Mouse (Mus musculus) midbrain, embryonic 12.5 days (tissue): ENCODE measurements around the gene Bnip1. TPM values are rescaled to one million over a fixed set of nuclear protein-coding genes. Genes with fewer than 3 reads are reported as not detected.

Source experiments
- ATAC-seq: fragments of 200-750 bp; cut with Nextera tagmentation; 2 replicates; pipeline ENCODE4 v1.8.0; 2017; ENCODE audit warnings: low read depth, moderate TSS enrichment, moderate library complexity; ENCODE audit not compliant: low FRiP score
- H3K27ac ChIP-seq: fragments of 300-500 bp; sonication (generic); replicated peaks from 2 replicates; pipeline ENCODE4 v1.5.1; 2016; ENCODE audit warnings: mild to moderate bottlenecking
- H3K27me3 ChIP-seq: fragments of 300-500 bp; sonication (generic); 2 replicates; pipeline ENCODE4 v1.6.1; 2016; ENCODE audit warnings: mild to moderate bottlenecking
- H3K36me3 ChIP-seq: fragments of 300-500 bp; sonication (generic); 2 replicates; pipeline ENCODE4 v1.6.1; 2016
- H3K4me1 ChIP-seq: fragments of 300-500 bp; sonication (generic); 2 replicates; pipeline ENCODE4 v1.6.1; 2016
- H3K4me2 ChIP-seq: fragments of 300-500 bp; sonication (generic); replicated peaks from 2 replicates; pipeline ENCODE4 v1.6.1; 2016; ENCODE audit warnings: mild to moderate bottlenecking, moderate library complexity
- H3K4me3 ChIP-seq: fragments of 300-500 bp; sonication (generic); 2 replicates; pipeline ENCODE4 v1.5.1; 2016; ENCODE audit warnings: mild to moderate bottlenecking
- H3K9ac ChIP-seq: fragments of 300-500 bp; sonication (generic); replicated peaks from 2 replicates; pipeline ENCODE4 v1.6.1; 2016; ENCODE audit warnings: mild to moderate bottlenecking, moderate library complexity
- H3K9me3 ChIP-seq: fragments of 300-500 bp; sonication (generic); 2 replicates; pipeline ENCODE4 v1.6.1; 2016; ENCODE audit warnings: mild to moderate bottlenecking
- WGBS: fragments of 180-500 bp; shearing (Covaris S2); methylation state at CpG from one replicate; pipeline ENCODE4 v1.1.7; 2016; 5-methylcytosine and 5-hydroxymethylcytosine counted together
- polyA plus RNA-seq: library from polyadenylated mRNA; unstranded; fragments of >200 nt; fragmentation: Nextera tagmentation; extraction: Ambion mirVana; gene quantifications from 2 replicates; pipeline ENCODE4 v1.2.1, GENCODE M21; 2016

The Bnip1 gene
- polyA plus RNA-seq, 1 experiment from 2014 or later = 53.6 TPM

- no peak for ATAC-seq
- no peaks in the 10 kb centered on the region for H3K4me1 ChIP-seq
- no peaks in the 10 kb centered on the region for H3K27me3 ChIP-seq
- WGBS = 72% methylated on average over 6 of the region's 6 CpGs
- H3K4me2 ChIP-seq = no peak overlapping the region
- peaks cover 11% of the 10 kb centered on the region for H3K36me3 ChIP-seq
- H3K27ac ChIP-seq = no peak overlapping the region
- H3K9me3 ChIP-seq = no peaks in the 10 kb centered on the region
- H3K9ac ChIP-seq = no peak overlapping the region
- H3K4me3 ChIP-seq = no peak overlapping the region
Measured at GRCm38 (mm10) chr17:26797379-26798128, 16.7 kb downstream of the Bnip1 start.

- Histone ChIP-seq H3K4me2 (no peak overlapping the region), H3K27me3 (peaks cover 4% of the 10 kb centered on the region; the same call in 1 of the 2 replicates)
- 85% methylated on average over 3 of the region's 3 CpGs for WGBS
Measured at GRCm38 (mm10) chr17:26802886-26803285, 22.0 kb downstream of the Bnip1 start.

DNA sequence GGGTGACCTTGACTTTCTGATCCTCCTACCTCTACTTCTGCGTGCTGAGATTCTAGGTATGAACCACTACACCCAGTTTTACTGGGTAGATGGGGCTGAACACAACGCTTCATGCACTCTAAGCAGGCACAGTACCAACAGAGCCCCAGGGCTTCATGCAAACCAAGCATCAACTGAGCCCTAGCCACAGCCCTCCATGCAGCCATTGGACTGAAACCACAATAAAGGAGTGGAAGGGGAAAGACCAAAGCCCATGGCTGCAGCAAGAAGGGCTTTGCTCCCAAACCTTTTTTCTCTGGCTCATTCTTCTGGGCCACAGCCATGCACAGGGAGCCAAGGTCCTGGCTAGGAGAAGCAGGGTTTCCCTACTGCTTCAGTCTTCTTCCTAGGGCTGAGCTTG lies 31.7 kb downstream of the Bnip1 start:
- H3K27me3 ChIP-seq = no peaks in the 10 kb centered on the region; the same call in 1 of the 2 replicates
- WGBS = 73% methylated on average over 2 of the region's 2 CpGs

More at GRCm38 (mm10) chr17:26802886-26803285, 22.0 kb downstream of the Bnip1 start:
- Histone ChIP-seq H3K9ac (no peak overlapping the region), H3K36me3 (no peaks in the 10 kb centered on the region), H3K4me1 (no peaks in the 10 kb centered on the region), H3K4me3 (no peak overlapping the region), H3K9me3 (no peaks in the 10 kb centered on the region), H3K27ac (no peak overlapping the region)
- no peak for ATAC-seq

DNA sequence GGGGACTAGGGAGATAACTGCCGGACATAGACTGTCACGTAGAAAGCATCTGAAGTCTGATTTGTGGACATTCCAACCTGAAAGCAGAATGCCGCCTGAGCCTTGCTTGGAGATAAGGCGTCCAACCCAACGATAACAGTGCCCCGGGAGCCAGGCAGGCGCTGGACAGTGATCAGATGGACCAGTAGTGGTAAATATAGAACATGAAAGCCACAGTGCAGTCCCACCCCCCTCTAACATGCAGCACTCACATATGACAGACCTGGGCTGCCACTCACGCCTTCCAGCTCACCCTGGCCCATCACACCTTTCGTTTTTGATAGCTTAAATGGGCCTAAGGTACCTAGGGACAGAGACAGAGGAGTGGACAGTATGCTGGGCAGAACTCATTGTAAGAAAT lies 32.6 kb downstream of the Bnip1 start:
- no peaks in the 10 kb centered on the region for H3K9me3 ChIP-seq
- no peak overlapping the region for H3K4me2 ChIP-seq
- no peak overlapping the region for H3K9ac ChIP-seq
- no peaks in the 10 kb centered on the region for H3K36me3 ChIP-seq
- no peak overlapping the region for H3K27ac ChIP-seq
- no peak overlapping the region for H3K4me3 ChIP-seq
- no peaks in the 10 kb centered on the region; the same call in 1 of the 2 replicates for H3K27me3 ChIP-seq
- WGBS = 83% methylated on average over 9 of the region's 9 CpGs
- no peak for ATAC-seq
- H3K4me1 ChIP-seq = no peaks in the 10 kb centered on the region

More for the DNA sequence above, 31.7 kb downstream of the Bnip1 start:
- H3K9ac ChIP-seq = no peak overlapping the region
- ATAC-seq = no peak
- no peak overlapping the region for H3K27ac ChIP-seq
- no peaks in the 10 kb centered on the region for H3K4me1 ChIP-seq
- H3K4me2 ChIP-seq = no peak overlapping the region
- H3K36me3 ChIP-seq = no peaks in the 10 kb centered on the region
- no peak overlapping the region for H3K4me3 ChIP-seq
- no peaks in the 10 kb centered on the region for H3K9me3 ChIP-seq

- Histone ChIP-seq H3K27me3 (no peaks in the 10 kb centered on the region; the same call in 1 of the 2 replicates), H3K9ac (no peak overlapping the region), H3K4me2 (no peak overlapping the region), H3K36me3 (no peaks in the 10 kb centered on the region), H3K27ac (no peak overlapping the region), H3K9me3 (no peaks in the 10 kb centered on the region), H3K4me1 (no peaks in the 10 kb centered on the region), H3K4me3 (no peak overlapping the region)
- WGBS = 83% methylated on average over 6 of the region's 6 CpGs
- no peak for ATAC-seq
Measured at GRCm38 (mm10) chr17:26816810-26817209, 35.9 kb downstream of the Bnip1 start.

- H3K4me2 ChIP-seq = no peak overlapping the region
- no peaks in the 10 kb centered on the region for H3K9me3 ChIP-seq
- no peaks in the 10 kb centered on the region for H3K36me3 ChIP-seq
- no peak for ATAC-seq
- no peaks in the 10 kb centered on the region for H3K4me1 ChIP-seq
- H3K4me3 ChIP-seq = no peak overlapping the region
- no peak overlapping the region for H3K9ac ChIP-seq
- H3K27ac ChIP-seq = no peak overlapping the region
- H3K27me3 ChIP-seq = no peaks in the 10 kb centered on the region; the same call in 1 of the 2 replicates
Measured at GRCm38 (mm10) chr17:26817776-26818175, 36.9 kb downstream of the Bnip1 start.

- no peaks in the 10 kb centered on the region for H3K4me1 ChIP-seq
- H3K4me3 ChIP-seq = no peak overlapping the region
- no peaks in the 10 kb centered on the region for H3K36me3 ChIP-seq
- no peak for ATAC-seq
- no peak overlapping the region for H3K27ac ChIP-seq
- H3K4me2 ChIP-seq = no peak overlapping the region
- no peak overlapping the region for H3K9ac ChIP-seq
- no peaks in the 10 kb centered on the region for H3K9me3 ChIP-seq
- H3K27me3 ChIP-seq = peaks cover 18% of the 10 kb centered on the region; the same call in 1 of the 2 replicates
- 74% methylated on average over 15 of the region's 17 CpGs for WGBS
Measured at GRCm38 (mm10) chr17:26826131-26826530, 45.3 kb downstream of the Bnip1 start.

DNA sequence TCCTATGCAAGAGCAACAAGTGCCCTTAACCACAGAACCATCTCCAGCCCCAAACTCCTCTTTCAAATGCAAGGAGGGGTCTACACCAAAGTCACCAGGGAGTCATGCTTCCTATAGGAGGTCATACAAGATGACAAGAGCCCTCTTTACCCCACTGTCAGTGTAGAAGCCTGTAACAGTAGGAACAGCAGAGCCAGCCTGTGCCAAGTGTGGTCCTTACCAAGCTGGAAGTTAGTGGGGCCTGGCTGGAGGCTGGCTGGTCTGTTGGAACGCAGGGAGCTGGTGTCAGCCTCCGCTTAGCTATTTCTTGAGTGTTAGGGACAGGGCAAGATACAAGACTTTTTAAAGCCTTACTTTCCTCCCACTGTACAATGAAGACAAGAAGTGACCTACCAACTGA lies 52.9 kb downstream of the Bnip1 start:
- ATAC-seq = no peak
- Histone ChIP-seq H3K4me2 (no peak overlapping the region), H3K4me1 (no peaks in the 10 kb centered on the region), H3K9ac (no peak overlapping the region), H3K4me3 (no peak overlapping the region), H3K27ac (no peak overlapping the region), H3K9me3 (no peaks in the 10 kb centered on the region), H3K27me3 (peaks cover 81% of the 10 kb centered on the region), H3K36me3 (no peaks in the 10 kb centered on the region)
- 78% methylated on average over 2 of the region's 2 CpGs for WGBS

GRCm38 (mm10) chr17:26834302-26834965 lies 53.6 kb downstream of the Bnip1 start:
- H3K9me3 ChIP-seq = no peaks in the 10 kb centered on the region
- no peak overlapping the region for H3K9ac ChIP-seq
- no peak overlapping the region for H3K4me3 ChIP-seq
- peaks cover 82% of the 10 kb centered on the region for H3K27me3 ChIP-seq
- H3K36me3 ChIP-seq = no peaks in the 10 kb centered on the region
- no peaks in the 10 kb centered on the region for H3K4me1 ChIP-seq
- WGBS = 75% methylated on average over 5 of the region's 5 CpGs
- no peak overlapping the region for H3K4me2 ChIP-seq
- H3K27ac ChIP-seq = no peak overlapping the region
- ATAC-seq = no peak

- Histone ChIP-seq H3K9ac (no peak overlapping the region), H3K4me3 (no peak overlapping the region), H3K36me3 (no peaks in the 10 kb centered on the region), H3K9me3 (no peaks in the 10 kb centered on the region), H3K27ac (no peak overlapping the region), H3K27me3 (peaks cover 85% of the 10 kb centered on the region), H3K4me1 (no peaks in the 10 kb centered on the region), H3K4me2 (no peak overlapping the region)
- WGBS = 16% methylated on average over 3 of the region's 9 CpGs
- ATAC-seq = no peak
Measured at GRCm38 (mm10) chr17:26834966-26835755, 54.3 kb downstream of the Bnip1 start.

- H3K36me3 ChIP-seq = no peaks in the 10 kb centered on the region
- no peaks in the 10 kb centered on the region for H3K9me3 ChIP-seq
- no peak overlapping the region for H3K4me3 ChIP-seq
- no peaks in the 10 kb centered on the region for H3K4me1 ChIP-seq
- ATAC-seq = no peak
- no peak overlapping the region for H3K27ac ChIP-seq
- H3K4me2 ChIP-seq = no peak overlapping the region
- peaks cover 89% of the 10 kb centered on the region for H3K27me3 ChIP-seq
- WGBS = 5% methylated on average over 8 of the region's 8 CpGs
- H3K9ac ChIP-seq = no peak overlapping the region
Measured at GRCm38 (mm10) chr17:26835956-26836355, 55.1 kb downstream of the Bnip1 start.

DNA sequence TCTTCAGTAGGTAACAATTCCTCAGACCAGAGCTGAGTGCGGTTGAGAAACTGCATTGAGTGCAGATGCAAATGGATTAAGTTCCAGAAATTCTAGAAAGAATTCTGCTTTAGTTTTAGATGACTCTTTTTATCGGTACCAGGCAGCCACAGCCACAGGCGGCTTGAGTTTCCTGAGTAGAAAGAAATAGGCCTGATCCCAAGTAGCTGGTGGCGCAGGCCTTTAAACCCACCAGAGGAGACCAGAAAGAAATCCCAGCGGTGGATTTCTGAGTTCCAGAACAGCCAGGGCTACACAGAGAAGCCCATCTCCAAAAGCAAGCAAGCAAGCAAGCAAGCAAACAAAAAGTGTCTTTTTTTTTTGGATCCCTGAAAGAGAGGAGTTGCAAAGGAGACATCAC lies 55.5 kb downstream of the Bnip1 start:
- Histone ChIP-seq H3K9me3 (no peaks in the 10 kb centered on the region), H3K4me3 (no peak overlapping the region), H3K4me2 (no peak overlapping the region), H3K4me1 (no peaks in the 10 kb centered on the region), H3K9ac (no peak overlapping the region), H3K27me3 (peaks cover 93% of the 10 kb centered on the region), H3K27ac (no peak overlapping the region), H3K36me3 (no peaks in the 10 kb centered on the region)
- ATAC-seq = no peak
- WGBS = 3% methylated on average over 5 of the region's 5 CpGs
